Mouse (Mus musculus) cerebellum, adult 2 months (tissue): Measurements from ENCODE around the gene Cdc14b.

ENCODE experiments used
- CTCF ChIP-seq: fragments of 200-500 bp; IDR thresholded peaks from 2 replicates; pipeline ENCODE4 v1.5.1; 2011; ENCODE audit warnings: low read depth, mild to moderate bottlenecking, control low read depth, low read length, moderate library complexity, borderline replicate concordance; ENCODE audit not compliant: insufficient read depth
- POLR2A ChIP-seq: fragments of 200-500 bp; IDR thresholded peaks from 2 replicates; pipeline ENCODE4 v1.6.1; 2011; ENCODE audit warnings: low read length, control low read depth, borderline replicate concordance; ENCODE audit not compliant: insufficient read depth

DNA sequence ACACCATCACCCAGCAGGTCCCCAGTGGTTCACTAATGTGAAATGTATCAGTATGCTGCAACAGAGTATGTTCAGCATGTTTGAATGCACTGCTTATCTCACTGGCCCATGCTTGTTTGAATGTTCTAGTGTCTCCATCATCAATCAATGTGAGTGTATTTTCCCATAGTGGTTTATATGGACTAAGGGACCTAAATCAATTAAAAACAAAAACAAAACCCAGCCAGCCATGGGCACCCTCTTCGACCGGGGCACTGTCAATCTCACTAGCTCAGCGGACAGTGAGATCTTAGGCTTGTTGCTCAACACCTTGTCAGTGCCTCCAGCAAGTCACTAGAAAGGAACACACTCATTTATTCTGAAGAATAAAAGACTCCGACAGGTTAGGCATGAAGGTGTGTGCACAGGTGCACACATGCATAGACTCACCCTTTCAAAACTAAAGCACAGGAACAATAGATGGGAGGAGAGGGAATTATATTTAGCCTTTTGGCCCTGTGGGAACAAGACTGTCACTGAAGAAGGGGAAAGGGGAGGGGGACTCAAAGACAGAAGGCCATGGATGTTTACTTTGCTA lies 30.3 kb downstream of the Cdc14b start:
- no peak for TF ChIP-seq POLR2A
- no peak for TF ChIP-seq CTCF
